Comparison of ENCODE assay signal across 13 mouse cellular contexts in genomic region chr7:84117543-84118122, GRCm38 (mm10). TPM values are rescaled to one million over a fixed set of nuclear protein-coding genes. Genes with fewer than 3 reads are reported as not detected.
A peak's percentile ranks its signal among the peaks of the same experiment; 100 is the strongest.
DNase-seq lines count a peak whose midpoint lies in the region; ATAC-seq lines count a peak whose summit lies in the region.
"Had no signal": no experiment of that assay in that cellular context is flagged by ENCODE, and none has a peak within 500 bp of the region (broad histone marks: within the 10 kb centered on the region; RNA-seq: fewer than 3 reads in every experiment).

No protein-coding gene starts in this region.

- no peaks in the 10 kb centered on the region for H3K9me3 ChIP-seq in kidney, embryonic 16.5 days (ENCODE audit: low read length)
- no peaks in the 10 kb centered on the region for H3K9me3 ChIP-seq in kidney, embryonic 15.5 days (replicated peaks)

- no peaks in the 10 kb centered on the region for H3K27me3 ChIP-seq in kidney, embryonic 16.5 days (ENCODE audit: insufficient read depth, low read length)
- H3K27me3 ChIP-seq in kidney, embryonic 15.5 days: no peaks in the 10 kb centered on the region

- no peak overlapping the region; the same call in 1 of the 2 replicates for H3K27ac ChIP-seq in kidney, embryonic 16.5 days (ENCODE audit: low read length)
- 0 out of 2 replicates have a peak overlapping the region, but pooled peaks have one; percentile 9 for H3K27ac ChIP-seq in kidney, embryonic 15.5 days
- H3K27ac ChIP-seq: hindbrain, embryonic 14.5 days had no signal

- no peak overlapping the region for H3K4me3 ChIP-seq in kidney, embryonic 16.5 days (ENCODE audit: low read length)
- no peak overlapping the region for H3K4me3 ChIP-seq in kidney, embryonic 15.5 days (replicated peaks)

- peaks cover 53% of the 10 kb centered on the region for H3K4me1 ChIP-seq in kidney, embryonic 16.5 days (ENCODE audit: insufficient read depth, low read length)
- peaks cover 61% of the 10 kb centered on the region for H3K4me1 ChIP-seq in kidney, embryonic 15.5 days

- H3K36me3 ChIP-seq in kidney, embryonic 16.5 days (ENCODE audit: insufficient read depth, low read length): peaks cover 8% of the 10 kb centered on the region; the same call in 1 of the 2 replicates
- peaks cover 14% of the 10 kb centered on the region for H3K36me3 ChIP-seq in kidney, embryonic 15.5 days

- WGBS in kidney, embryonic 16.5 days: 82% methylated on average over 6 of the region's 6 CpGs
- 74% methylated on average over 6 of the region's 6 CpGs for WGBS in kidney, embryonic 15.5 days

- H3K4me2 ChIP-seq in kidney, embryonic 16.5 days (replicated peaks; ENCODE audit: low read depth, low read length): no peak overlapping the region
- no peak overlapping the region for H3K4me2 ChIP-seq in kidney, embryonic 15.5 days
- H3K4me2 ChIP-seq: hindbrain, embryonic 14.5 days had no signal

- no peak for ATAC-seq in cerebellum, adult (ENCODE audit: insufficient number of reproducible peaks, low FRiP score, low TSS enrichment)
- ATAC-seq in kidney, embryonic 16.5 days (ENCODE audit: low FRiP score, low TSS enrichment): no peak
- no peak for ATAC-seq in kidney, embryonic 15.5 days (replicated peaks; ENCODE audit: low FRiP score)
- no peak for ATAC-seq in CD4-positive, CD25-positive, alpha-beta regulatory T cell, adult 4 months
- no peak for ATAC-seq in megakaryocyte, adult 5-6 weeks (ENCODE audit: poor library complexity, severe bottlenecking)

- H3K9ac ChIP-seq in kidney, embryonic 16.5 days (replicated peaks; ENCODE audit: low read length): no peak overlapping the region
- no peak overlapping the region for H3K9ac ChIP-seq in kidney, embryonic 15.5 days
- H3K9ac ChIP-seq: hindbrain, embryonic 14.5 days had no signal

- peak; percentile 29 for DNase-seq in cerebellum, adult 9-10 months
- DNase-seq in kidney, adult 9 months: peak; percentile 79
- DNase-seq in NIH3T3 (ENCODE audit: low read depth): peak; percentile 61
- DNase-seq: gastrocnemius, postnatal 10 days; left cerebral cortex, postnatal 4 days; spleen, adult 18-20 months had no signal

RNA-seq across cellular contexts. Expression of gene Cemip, which starts 31.3 kb away (rescaled TPM):
- polyA plus RNA-seq in kidney, embryonic 16.5 days (2015; fragmentation: Nextera tagmentation; extraction: Ambion mirVana): 0.26 and 0.42 TPM in 2 replicates
- 0.29 and 0.31 TPM in 2 replicates for polyA plus RNA-seq in kidney, embryonic 15.5 days (2015; fragmentation: Nextera tagmentation; extraction: Ambion mirVana)
- under 1 TPM in 1 of 2 experiments, not detected in 1; 0.19 TPM for polyA plus RNA-seq in CD4-positive, CD25-positive, alpha-beta regulatory T cell, adult 4 months (2017; shearing (Covaris generic))
- total RNA-seq in megakaryocyte, adult 5-6 weeks (2015): 0.02 TPM in 1 of 2 replicates, not detected in the other
- 0.08 TPM in 1 of 2 replicates, not detected in the other for total RNA-seq in megakaryocyte, adult 5-6 weeks (2017)
- total RNA-seq: monocyte, adult 5-6 weeks had no signal

RNA-seq across cellular contexts. Expression of gene Abhd17c, which starts 34.1 kb away (rescaled TPM):
- 11.3 and 13.7 TPM in 2 replicates for polyA plus RNA-seq in kidney, embryonic 16.5 days (2015; fragmentation: Nextera tagmentation; extraction: Ambion mirVana)
- polyA plus RNA-seq in kidney, embryonic 15.5 days (2015; fragmentation: Nextera tagmentation; extraction: Ambion mirVana): 45.7 and 47.5 TPM in 2 replicates
- polyA plus RNA-seq in CD4-positive, CD25-positive, alpha-beta regulatory T cell, adult 4 months (2017; shearing (Covaris generic)): 10 to 100 TPM in 1 of 2 experiments, 1 to 10 TPM in 1; 6.1 to 11.7 TPM
- 21.8 and 23.1 TPM in 2 replicates for total RNA-seq in megakaryocyte, adult 5-6 weeks (2015)
- 14.8 and 16.2 TPM in 2 replicates for total RNA-seq in megakaryocyte, adult 5-6 weeks (2017)

Comparison
In these comparisons a context has a peak if more than half of its experiments do, and no peak if none do; other contexts are left out.
1. DNase-seq: peak in every context shown above with its lines; median percentile 79 in kidney, adult 9 months; 61 in NIH3T3; 29 in cerebellum, adult 9-10 months.